Mouse (Mus musculus): Measurements from ENCODE around the gene Psenen.

- TF ChIP-seq CTCF (IDR thresholded peaks at IDR 0.05) (no peak), POLR2A (IDR thresholded peaks at IDR 0.05; ENCODE audit: insufficient read depth, low read depth, low read length) (no peak)
Observed at GRCm38 (mm10) chr7:30550603-30551002, 12.8 kb downstream of the Psenen start.
